Mouse (Mus musculus): ENCODE data around the gene Rpl32.
A peak's percentile ranks its signal among the peaks of the same experiment; 100 is the strongest.

Gene Rpl32

GRCm38 (mm10) chr6:115814104-115814503 is 5.6 kb upstream of the Rpl32 start:
- DNase-seq: peak; percentile 74

GRCm38 (mm10) chr6:115811606-115812005 is 3.1 kb upstream of the Rpl32 start:
- DNase-seq: no peak

DNA sequence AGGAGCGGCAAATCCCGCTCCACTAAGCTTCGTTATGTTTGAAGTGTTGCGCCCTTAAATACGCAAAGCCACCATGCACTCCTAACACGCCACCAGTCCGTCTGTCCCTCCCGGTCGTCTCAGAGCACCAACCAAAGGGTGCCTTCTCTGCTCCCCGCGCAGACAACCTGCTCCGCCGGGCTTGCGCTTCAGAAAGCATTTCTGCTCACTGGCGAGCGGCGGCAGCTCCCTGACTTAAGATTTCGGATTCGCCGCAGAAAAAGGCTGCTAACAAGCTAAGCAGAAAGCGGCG is 405 bp downstream of the Rpl32 start:
- no peak for DNase-seq

DNA sequence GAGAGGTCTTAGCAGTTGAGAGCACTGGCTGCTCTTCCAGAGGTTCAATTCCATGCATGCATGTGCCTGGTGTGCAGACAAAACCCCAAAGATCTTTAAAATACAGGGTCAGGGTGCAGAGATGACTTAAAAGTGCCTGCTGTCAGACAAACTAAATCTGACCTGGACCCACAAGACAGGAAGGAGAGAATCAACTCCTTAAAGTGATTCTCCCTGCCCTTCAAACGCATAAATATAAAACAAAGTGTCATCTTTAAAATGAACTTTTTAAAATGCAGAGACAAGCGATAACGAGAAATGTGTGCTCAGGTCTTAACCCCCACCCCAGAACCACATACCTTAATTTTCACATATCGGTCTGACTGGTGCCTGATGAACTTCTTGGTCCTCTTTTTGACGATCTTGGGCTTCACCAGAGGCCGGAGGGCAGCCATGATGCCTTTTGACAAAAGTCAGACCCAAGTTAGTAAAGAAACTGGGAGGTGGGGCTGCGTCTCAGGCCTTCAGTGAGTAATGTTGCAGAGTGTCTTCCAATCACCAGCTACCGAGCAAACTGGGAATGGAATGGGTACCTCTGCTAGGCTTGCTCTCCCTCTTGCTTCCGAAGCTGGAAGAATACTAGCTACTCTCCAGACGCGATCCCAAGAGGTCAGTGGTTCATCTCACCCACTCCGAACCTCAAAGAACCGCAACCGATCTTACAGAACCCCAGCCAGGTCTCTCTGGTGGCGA is 917 bp downstream of the Rpl32 start:
- DNase-seq: no peak

DNA sequence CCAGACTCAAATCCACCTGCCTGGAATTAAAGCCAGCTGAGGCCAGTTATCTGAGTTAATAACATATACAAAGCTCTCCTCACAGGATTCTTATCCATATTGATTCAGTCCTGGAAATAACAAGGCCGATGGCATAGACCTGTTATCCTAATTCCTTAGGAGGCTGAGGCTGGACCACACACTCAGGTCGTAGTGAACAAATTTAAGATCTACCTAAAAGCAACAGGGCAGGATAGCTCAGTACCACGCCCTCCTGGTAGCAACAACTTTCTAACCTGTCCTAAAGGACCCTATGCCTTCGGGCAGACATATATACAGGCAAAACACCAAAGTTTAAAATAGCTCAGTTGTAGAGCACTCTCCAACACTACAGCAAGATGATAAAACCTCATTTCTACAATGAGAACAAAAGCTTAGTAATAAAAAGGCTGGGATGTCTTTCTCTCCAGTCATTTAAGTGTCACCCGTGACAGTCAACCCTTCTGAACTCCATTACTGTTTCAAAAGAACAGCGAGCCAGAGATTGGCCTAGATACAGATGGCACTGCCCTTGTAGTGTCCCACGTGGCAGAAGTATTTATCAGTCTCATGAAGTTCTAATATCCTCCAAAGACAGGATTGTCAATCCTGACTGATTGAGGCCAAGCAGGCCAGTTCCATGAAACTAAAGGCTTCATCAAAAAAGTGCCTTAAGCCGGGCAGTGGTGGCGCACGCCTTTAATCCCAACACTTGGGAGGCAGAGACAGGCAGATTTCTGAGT is 3.9 kb downstream of the Rpl32 start:
- no peak for DNase-seq

GRCm38 (mm10) chr6:115803541-115804382 is 4.8 kb downstream of the Rpl32 start:
- peak; percentile 79 for DNase-seq

- no peak for DNase-seq
Measured at GRCm38 (mm10) chr6:115801811-115802210, 6.7 kb downstream of the Rpl32 start.

DNA sequence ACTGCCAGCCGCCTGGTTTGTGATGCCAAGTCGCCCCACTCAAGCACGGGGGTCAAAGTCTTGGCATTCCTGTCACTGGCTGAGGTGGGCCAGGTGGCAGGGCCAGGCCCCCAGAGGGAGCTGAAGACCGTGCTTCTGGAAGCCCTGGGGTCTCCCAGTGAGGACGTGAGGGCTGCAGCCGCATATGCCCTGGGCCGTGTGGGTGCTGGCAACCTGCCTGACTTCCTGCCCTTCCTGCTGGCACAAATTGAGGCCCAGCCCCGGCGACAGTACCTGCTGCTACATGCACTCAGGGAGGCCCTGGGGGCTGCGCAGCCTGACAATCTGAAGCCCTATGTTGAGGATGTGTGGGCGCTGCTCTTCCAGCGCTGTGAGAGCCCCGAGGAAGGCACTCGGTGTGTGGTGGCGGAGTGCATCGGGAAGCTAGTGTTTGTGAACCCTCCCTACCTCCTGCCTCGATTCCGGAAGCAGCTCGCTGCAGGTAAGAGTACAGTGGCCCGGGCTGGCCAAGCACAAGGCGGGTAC is 15.8 kb downstream of the Rpl32 start:
- DNase-seq: no peak

DNA sequence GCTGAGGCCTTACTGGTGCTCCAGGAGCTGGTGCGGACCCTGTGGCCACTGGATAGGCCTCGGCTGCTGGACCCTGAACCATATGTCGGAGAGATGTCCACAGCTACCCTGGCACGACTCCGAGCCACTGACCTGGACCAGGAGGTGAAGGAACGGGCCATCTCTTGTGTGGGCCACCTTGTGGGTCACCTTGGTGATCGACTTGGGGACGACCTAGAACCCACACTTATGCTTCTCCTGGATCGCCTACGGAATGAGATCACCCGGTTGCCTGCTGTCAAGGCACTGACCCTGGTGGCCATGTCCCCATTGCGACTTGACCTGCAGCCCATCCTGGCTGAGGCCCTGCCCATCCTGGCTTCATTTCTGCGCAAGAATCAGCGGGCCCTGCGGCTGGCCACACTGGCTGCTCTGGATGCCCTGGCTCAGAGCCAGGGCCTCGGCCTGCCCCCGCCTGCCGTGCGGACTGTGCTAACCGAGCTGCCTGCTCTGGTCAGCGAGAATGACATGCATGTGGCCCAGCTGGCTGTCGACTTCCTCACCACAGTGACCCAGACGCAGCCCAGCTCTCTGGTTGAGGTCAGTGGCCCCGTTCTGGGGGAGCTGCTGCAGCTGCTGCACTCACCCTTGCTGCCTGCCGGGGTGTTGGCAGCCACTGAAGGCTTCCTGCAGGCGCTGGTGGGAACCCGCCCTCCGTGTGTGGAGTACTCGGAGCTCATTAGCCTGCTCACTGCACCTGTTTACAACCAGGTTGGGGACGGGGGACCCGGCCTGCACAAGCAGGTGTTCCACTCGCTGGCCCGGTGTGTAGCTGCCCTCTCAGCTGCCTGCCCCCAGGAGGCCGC is 16.5 kb downstream of the Rpl32 start:
- no peak for DNase-seq

- no peak for DNase-seq
Measured at GRCm38 (mm10) chr6:115791016-115791415, 17.5 kb downstream of the Rpl32 start.

GRCm38 (mm10) chr6:115782781-115783180 is 25.8 kb downstream of the Rpl32 start:
- no peak for DNase-seq

DNA sequence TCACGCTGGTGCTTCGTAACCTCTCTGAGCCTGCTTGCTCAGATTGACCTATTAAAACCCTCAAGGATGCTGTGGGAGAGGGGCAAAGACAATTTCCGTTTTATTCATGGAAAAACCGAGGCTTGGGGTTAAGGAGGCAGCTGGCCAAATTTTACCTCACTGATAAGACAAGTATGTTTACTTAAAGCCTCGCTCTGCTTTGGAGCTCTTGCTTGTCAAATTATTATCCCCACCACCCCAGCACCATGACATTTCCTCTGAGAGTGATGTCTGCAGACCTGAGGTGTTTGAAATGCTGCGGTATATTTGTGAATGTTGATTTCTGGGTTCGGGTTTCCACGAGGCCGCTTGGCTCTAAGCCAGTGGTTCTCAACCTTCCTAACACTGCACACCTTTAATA is 32.2 kb downstream of the Rpl32 start:
- no peak for DNase-seq

DNA sequence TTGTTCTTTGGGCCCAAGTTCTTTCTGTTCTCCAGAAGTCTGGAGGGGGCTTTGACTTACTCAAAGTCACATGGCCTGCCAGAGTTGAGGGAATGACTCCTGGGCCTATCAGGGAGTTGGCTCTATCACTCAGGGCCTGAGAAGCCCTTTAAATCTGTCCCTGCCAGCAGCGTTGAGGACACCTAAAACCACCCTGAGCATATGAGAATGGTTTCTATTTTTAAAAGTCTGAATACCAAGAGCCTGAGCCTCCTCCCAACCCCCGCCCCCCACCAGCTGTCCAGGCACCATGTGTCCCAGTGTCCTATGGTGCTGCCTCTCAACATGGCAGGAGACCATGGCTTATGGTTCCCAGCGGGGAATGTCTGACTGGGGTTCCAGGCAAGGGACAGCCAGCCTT is 32.7 kb downstream of the Rpl32 start:
- DNase-seq: no peak

GRCm38 (mm10) chr6:115774501-115774921 is 34.0 kb downstream of the Rpl32 start, which contains the start of gene Cand2:
Cand2 (plus strand) TSS chr6:115774538.
- peak; percentile 88 for DNase-seq

DNA sequence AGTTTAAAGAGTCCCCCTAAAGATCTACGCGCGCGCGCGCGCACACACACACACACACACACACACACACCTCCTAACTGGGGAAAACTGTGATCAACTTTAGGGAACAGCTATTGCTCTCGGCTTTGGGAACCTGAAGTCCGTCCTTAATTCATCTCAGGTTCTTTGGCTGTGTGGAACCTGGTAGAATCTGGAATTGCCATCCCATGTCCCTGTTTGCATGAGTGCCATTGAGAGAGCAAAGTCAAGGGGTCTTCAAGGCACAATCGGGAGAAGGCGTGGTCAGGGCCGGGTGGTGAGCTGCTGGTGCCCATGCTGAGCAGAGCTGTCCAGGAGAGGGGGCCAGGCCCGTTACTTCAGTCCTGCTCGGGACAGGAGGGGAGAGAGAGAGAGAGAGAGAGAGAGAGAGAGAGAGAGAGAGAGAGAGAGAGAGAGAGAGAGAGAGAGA is 34.6 kb downstream of the Rpl32 start:
- peak; percentile 56 for DNase-seq

GRCm38 (mm10) chr6:115772604-115773003 is 35.9 kb downstream of the Rpl32 start:
- DNase-seq: no peak

- DNase-seq: peak; percentile 40
Measured at GRCm38 (mm10) chr6:115772201-115772600, 36.3 kb downstream of the Rpl32 start.

DNA sequence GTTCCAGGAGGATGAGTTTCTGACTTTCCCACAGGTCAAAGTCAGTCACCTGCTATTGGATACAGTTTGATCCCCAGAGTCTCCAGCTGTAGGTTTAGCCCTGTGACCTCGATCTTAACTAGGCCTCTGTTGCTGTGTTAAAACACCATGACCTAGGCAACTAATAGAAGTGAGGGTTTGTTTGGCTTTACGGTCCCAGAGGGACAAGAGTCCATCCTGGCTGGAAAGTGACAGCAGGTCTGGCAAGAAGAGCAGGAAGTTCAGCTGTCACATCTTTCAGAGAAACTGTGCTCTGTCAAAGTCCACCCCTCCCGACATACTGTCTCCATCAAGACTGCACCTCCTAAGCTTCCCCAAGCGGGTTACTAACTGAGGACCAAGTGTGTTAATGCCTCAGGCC is 37.7 kb downstream of the Rpl32 start:
- no peak for DNase-seq

- DNase-seq: no peak
Measured at GRCm38 (mm10) chr6:115770059-115770670, 38.4 kb downstream of the Rpl32 start.

DNA sequence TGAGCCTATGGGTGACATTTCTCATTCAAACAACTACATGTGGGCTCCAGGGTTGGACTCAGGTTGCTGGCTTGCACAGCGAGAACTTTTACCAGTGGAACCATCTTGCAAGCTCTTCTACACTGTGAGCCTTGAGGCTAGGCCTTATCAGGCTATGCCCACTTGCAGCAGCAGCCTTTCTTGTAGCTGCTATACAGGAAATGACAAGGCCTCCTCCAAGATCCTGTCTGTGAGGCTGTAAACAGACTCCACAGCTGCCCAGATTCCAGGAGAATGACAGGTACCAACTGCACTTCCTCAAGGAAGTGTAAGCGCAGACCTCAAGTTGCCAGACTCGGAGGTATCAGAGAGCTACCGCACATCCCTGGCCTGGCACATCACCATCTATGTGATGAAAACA is 40.3 kb downstream of the Rpl32 start:
- peak; percentile 27 for DNase-seq

DNA sequence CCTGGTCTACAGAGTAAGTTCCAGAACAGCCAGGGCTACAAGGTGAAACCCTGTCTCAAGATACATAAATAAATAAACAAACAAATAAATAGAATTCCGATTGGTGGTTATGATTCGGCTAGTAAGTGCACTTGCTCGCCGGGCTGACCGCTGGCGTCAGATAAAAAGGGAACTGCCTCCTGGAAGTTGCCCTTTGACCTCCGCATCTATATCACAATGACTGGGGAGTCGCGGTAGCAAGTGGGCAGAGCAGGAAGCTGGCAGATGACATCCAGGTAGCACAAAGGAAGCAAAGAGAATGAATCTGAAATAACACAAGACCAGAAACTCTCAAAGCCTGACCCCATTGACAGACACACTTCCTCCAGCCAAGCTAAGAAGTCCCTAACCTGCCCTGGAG is 41.2 kb downstream of the Rpl32 start:
- DNase-seq: no peak

DNA sequence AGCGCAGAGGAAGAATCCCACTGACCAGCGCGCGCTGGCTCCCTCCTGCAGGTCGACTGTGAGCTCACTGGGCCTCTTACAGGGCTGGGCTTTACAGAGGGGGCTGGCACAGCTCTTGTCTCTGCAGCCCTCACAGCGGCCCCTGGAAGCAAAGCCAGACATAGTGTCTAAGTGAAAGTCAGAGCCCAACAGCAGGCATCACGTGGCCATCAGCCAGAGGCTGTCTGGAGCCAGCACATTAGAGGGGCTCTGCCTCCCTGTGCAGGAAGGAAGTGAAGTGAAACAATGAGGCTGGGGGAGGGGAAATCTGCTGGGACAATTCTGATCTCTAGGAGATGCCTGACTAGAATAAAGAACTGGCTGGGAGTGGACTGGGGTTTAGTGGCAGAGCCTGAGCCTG is 44.4 kb downstream of the Rpl32 start:
- DNase-seq: peak; percentile 74
